Mouse (Mus musculus): ENCODE data around the gene Psmd9. TPM values are rescaled to one million over a fixed set of nuclear protein-coding genes. Genes with fewer than 3 reads are reported as not detected.

The Psmd9 gene
- polyA plus RNA-seq, 1 experiment from 2014 or later: 66.9 TPM

- peaks cover 29% of the 10 kb centered on the region for H3K36me3 ChIP-seq
- ATAC-seq (ENCODE audit: low read depth): peak; percentile 4; the same call in 1 of the 2 replicates
- 0% methylated on average over 34 of the region's 40 CpGs for WGBS
Observed at GRCm38 (mm10) chr5:123138230-123138911, 30.8 kb upstream of the Psmd9 start.

GRCm38 (mm10) chr5:123138953-123139721 lies 30.1 kb upstream of the Psmd9 start:
- peak; percentile 3; the same call in 1 of the 2 replicates for ATAC-seq (ENCODE audit: low read depth)
- Histone ChIP-seq H3K27me3 (no peaks in the 10 kb centered on the region), H3K4me2 (peak overlapping the region; percentile 100), H3K4me3 (peak overlapping the region; percentile 95), H3K9ac (peak overlapping the region; percentile 100), H3K9me3 (no peaks in the 10 kb centered on the region), H3K4me1 (replicated peaks) (peaks cover 53% of the 10 kb centered on the region), H3K27ac (replicated peaks) (peak overlapping the region; percentile 100), H3K36me3 (peaks cover 26% of the 10 kb centered on the region)
- under 1% methylated on average over 39 of the region's 39 CpGs for WGBS

More at GRCm38 (mm10) chr5:123138230-123138911, 30.8 kb upstream of the Psmd9 start:
- peak overlapping the region; percentile 100 for H3K9ac ChIP-seq
- peaks cover 53% of the 10 kb centered on the region for H3K4me1 ChIP-seq (replicated peaks)
- peak overlapping the region; percentile 100 for H3K27ac ChIP-seq (replicated peaks)
- H3K9me3 ChIP-seq: no peaks in the 10 kb centered on the region
- peak overlapping the region; percentile 95 for H3K4me3 ChIP-seq
- peak overlapping the region; percentile 100 for H3K4me2 ChIP-seq
- no peaks in the 10 kb centered on the region for H3K27me3 ChIP-seq

- under 1% methylated on average over 28 of the region's 28 CpGs for WGBS
- Histone ChIP-seq H3K27me3 (no peaks in the 10 kb centered on the region), H3K9ac (peak overlapping the region; percentile 100), H3K36me3 (peaks cover 17% of the 10 kb centered on the region), H3K4me2 (peak overlapping the region; percentile 100), H3K4me1 (replicated peaks) (peaks cover 53% of the 10 kb centered on the region), H3K4me3 (peak overlapping the region; percentile 95), H3K27ac (replicated peaks) (peak overlapping the region; percentile 100), H3K9me3 (no peaks in the 10 kb centered on the region)
- ATAC-seq (ENCODE audit: low read depth): no peak
Observed at GRCm38 (mm10) chr5:123139722-123140627, 29.2 kb upstream of the Psmd9 start.

GRCm38 (mm10) chr5:123140694-123141554 lies 28.3 kb upstream of the Psmd9 start:
- peaks cover 53% of the 10 kb centered on the region for H3K4me1 ChIP-seq (replicated peaks)
- ATAC-seq (ENCODE audit: low read depth): peak; percentile 59
- under 1% methylated on average over 31 of the region's 31 CpGs for WGBS
- H3K27me3 ChIP-seq: no peaks in the 10 kb centered on the region
- H3K9ac ChIP-seq: peak overlapping the region; percentile 100
- H3K27ac ChIP-seq (replicated peaks): peak overlapping the region; percentile 100
- no peaks in the 10 kb centered on the region for H3K9me3 ChIP-seq
- H3K4me3 ChIP-seq: peak overlapping the region; percentile 95
- peaks cover 15% of the 10 kb centered on the region for H3K36me3 ChIP-seq
- peak overlapping the region; percentile 100 for H3K4me2 ChIP-seq

- WGBS: under 1% methylated on average over 30 of the region's 38 CpGs
- Histone ChIP-seq H3K9me3 (no peaks in the 10 kb centered on the region), H3K36me3 (peaks cover 21% of the 10 kb centered on the region), H3K9ac (peak overlapping the region; percentile 100), H3K27ac (replicated peaks) (peak overlapping the region; percentile 100), H3K4me2 (peak overlapping the region; percentile 100), H3K27me3 (no peaks in the 10 kb centered on the region), H3K4me3 (peak overlapping the region; percentile 95), H3K4me1 (replicated peaks) (peaks cover 53% of the 10 kb centered on the region)
- peak; percentile 22 for ATAC-seq (ENCODE audit: low read depth)
Observed at GRCm38 (mm10) chr5:123141555-123142160, 27.6 kb upstream of the Psmd9 start.

GRCm38 (mm10) chr5:123142161-123143157 lies 26.8 kb upstream of the Psmd9 start, which contains the start of gene Setd1b:
Setd1b (plus strand) TSS chr5:123142193.
- peaks cover 21% of the 10 kb centered on the region for H3K36me3 ChIP-seq
- H3K4me2 ChIP-seq: peak within 1 kb of the TSS; percentile 100
- peaks cover 53% of the 10 kb centered on the region for H3K4me1 ChIP-seq (replicated peaks)
- no peaks in the 10 kb centered on the region for H3K27me3 ChIP-seq
- ATAC-seq (ENCODE audit: low read depth): peak; percentile 34; the same call in 1 of the 2 replicates
- peak within 1 kb of the TSS; percentile 95 for H3K4me3 ChIP-seq
- H3K9ac ChIP-seq: peak within 1 kb of the TSS; percentile 100
- H3K9me3 ChIP-seq: no peaks in the 10 kb centered on the region
- WGBS: under 1% methylated on average over 48 of the region's 103 CpGs
- H3K27ac ChIP-seq (replicated peaks): peak within 1 kb of the TSS; percentile 100

GRCm38 (mm10) chr5:123143251-123143970 lies 25.8 kb upstream of the Psmd9 start:
- Histone ChIP-seq H3K27ac (replicated peaks) (peak overlapping the region; percentile 100), H3K9ac (peak overlapping the region; percentile 100), H3K4me3 (peak overlapping the region; percentile 95), H3K36me3 (peaks cover 30% of the 10 kb centered on the region), H3K9me3 (no peaks in the 10 kb centered on the region), H3K4me1 (replicated peaks) (peaks cover 55% of the 10 kb centered on the region), H3K27me3 (no peaks in the 10 kb centered on the region), H3K4me2 (peak overlapping the region; percentile 100)
- ATAC-seq (ENCODE audit: low read depth): no peak
- WGBS: 1% methylated on average over 21 of the region's 24 CpGs

- peaks cover 36% of the 10 kb centered on the region for H3K36me3 ChIP-seq
- peaks cover 62% of the 10 kb centered on the region for H3K4me1 ChIP-seq (replicated peaks)
- WGBS: 4% methylated on average over 17 of the region's 17 CpGs
- H3K4me3 ChIP-seq: peak overlapping the region; percentile 95
- H3K27me3 ChIP-seq: no peaks in the 10 kb centered on the region
- peak overlapping the region; percentile 100 for H3K4me2 ChIP-seq
- peak overlapping the region; percentile 100 for H3K27ac ChIP-seq (replicated peaks)
- no peak for ATAC-seq (ENCODE audit: low read depth)
- no peaks in the 10 kb centered on the region for H3K9me3 ChIP-seq
- H3K9ac ChIP-seq: peak overlapping the region; percentile 100
Observed at GRCm38 (mm10) chr5:123143971-123144745, 25.1 kb upstream of the Psmd9 start.

Data from neural tube, embryonic 13.5 days (tissue).